Mouse (Mus musculus) layer of hippocampus, adult 11-12 months (tissue): ENCODE data around the gene Dnmt3a.

Experiments
- DNase-seq: peaks from one replicate; pipeline ENCODE4 v3.0.0; 2022; ENCODE audit warnings: low spot score

The Dnmt3a gene

GRCm38 (mm10) chr12:3854419-3854818 lies 48.6 kb downstream of the Dnmt3a start:
- DNase-seq, result no peak

GRCm38 (mm10) chr12:3855762-3856501 lies 50.1 kb downstream of the Dnmt3a start:
- DNase-seq, result peak; percentile 71

GRCm38 (mm10) chr12:3856748-3857147 lies 50.9 kb downstream of the Dnmt3a start:
- no peak for DNase-seq

- no peak for DNase-seq
Measured at GRCm38 (mm10) chr12:3857231-3857630, 51.4 kb downstream of the Dnmt3a start.

GRCm38 (mm10) chr12:3857773-3858172 lies 52.0 kb downstream of the Dnmt3a start:
- DNase-seq, result no peak

GRCm38 (mm10) chr12:3858754-3859153 lies 52.9 kb downstream of the Dnmt3a start:
- no peak for DNase-seq

GRCm38 (mm10) chr12:3859545-3859944 lies 53.7 kb downstream of the Dnmt3a start:
- DNase-seq, result no peak

- DNase-seq, result no peak
Measured at GRCm38 (mm10) chr12:3860005-3860404, 54.2 kb downstream of the Dnmt3a start.

GRCm38 (mm10) chr12:3861665-3862228 lies 55.9 kb downstream of the Dnmt3a start:
- DNase-seq, result no peak

GRCm38 (mm10) chr12:3862253-3862652 lies 56.4 kb downstream of the Dnmt3a start:
- no peak for DNase-seq

GRCm38 (mm10) chr12:3864208-3864607 lies 58.4 kb downstream of the Dnmt3a start:
- no peak for DNase-seq

GRCm38 (mm10) chr12:3865594-3865993 lies 59.8 kb downstream of the Dnmt3a start:
- no peak for DNase-seq

- DNase-seq, result no peak
Measured at GRCm38 (mm10) chr12:3866654-3867370, 61.0 kb downstream of the Dnmt3a start.

- no peak for DNase-seq
Measured at GRCm38 (mm10) chr12:3868115-3868514, 62.3 kb downstream of the Dnmt3a start.

GRCm38 (mm10) chr12:3868676-3869458 lies 63.1 kb downstream of the Dnmt3a start:
- DNase-seq, result peak; percentile 70

GRCm38 (mm10) chr12:3870024-3870423 lies 64.2 kb downstream of the Dnmt3a start:
- DNase-seq, result no peak

GRCm38 (mm10) chr12:3870859-3871462 lies 65.2 kb downstream of the Dnmt3a start:
- no peak for DNase-seq

GRCm38 (mm10) chr12:3871637-3872036 lies 65.8 kb downstream of the Dnmt3a start:
- DNase-seq, result peak; percentile 85

GRCm38 (mm10) chr12:3872410-3873230 lies 66.8 kb downstream of the Dnmt3a start:
- no peak for DNase-seq

GRCm38 (mm10) chr12:3875474-3875873 lies 69.7 kb downstream of the Dnmt3a start:
- no peak for DNase-seq

GRCm38 (mm10) chr12:3877376-3877775 lies 71.6 kb downstream of the Dnmt3a start:
- DNase-seq, result no peak
